Mouse (Mus musculus) hindlimb bud, embryonic 11.5 days (tissue): ENCODE measurements at regions not wholly inside any gene's neighbourhood (a gene's known extent, or its start where the extent isn't known, plus 50 kb on each side); places are given as distances from the start of the nearest gene placed in this dataset.

Experiments
- DNase-seq: peaks from one replicate; pipeline ENCODE4 v3.0.0-alpha.2; 2012; ENCODE audit warnings: low read depth, low spot score; ENCODE audit errors: extremely low spot score

DNA sequence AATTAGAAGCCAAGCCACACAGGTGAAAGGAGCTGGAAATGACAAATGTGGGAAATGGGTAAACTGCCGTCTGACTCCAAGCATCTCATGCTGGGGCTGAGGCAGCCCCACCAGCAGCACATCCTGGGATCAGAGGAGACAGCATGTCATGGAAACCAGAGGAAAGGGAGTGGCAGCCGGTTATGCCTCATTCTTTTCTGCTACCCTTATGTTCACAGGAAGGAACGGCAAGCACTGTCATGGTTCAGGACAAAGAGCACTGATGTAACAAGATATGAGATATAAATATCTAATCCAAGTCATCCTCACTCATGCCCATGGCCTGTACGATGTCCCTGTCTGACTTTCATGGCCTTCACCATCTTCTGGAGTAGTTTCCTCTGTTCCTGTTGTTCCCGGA, 125.2 kb upstream of the Tnfaip3 start:
- no peak for DNase-seq

DNA sequence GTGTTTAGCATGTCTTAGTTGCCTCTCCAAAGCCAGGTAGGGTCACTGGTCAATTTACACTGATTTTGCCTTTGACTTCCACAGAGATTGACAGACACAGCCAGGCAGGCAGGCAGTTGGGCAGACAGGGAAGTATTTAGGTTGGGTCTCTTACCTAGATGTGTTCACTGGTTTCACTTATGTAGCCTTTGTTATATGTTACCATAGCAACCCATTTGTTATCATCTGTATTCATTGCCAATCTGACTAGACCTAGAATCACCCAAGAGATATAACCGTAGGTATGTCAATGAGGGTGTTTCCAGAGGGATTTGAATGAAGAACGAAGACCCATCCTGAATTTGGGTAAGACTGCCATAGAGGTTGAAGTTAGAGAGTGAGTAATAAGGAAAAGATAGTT, 123.8 kb upstream of the Tnfaip3 start:
- no peak for DNase-seq

DNA sequence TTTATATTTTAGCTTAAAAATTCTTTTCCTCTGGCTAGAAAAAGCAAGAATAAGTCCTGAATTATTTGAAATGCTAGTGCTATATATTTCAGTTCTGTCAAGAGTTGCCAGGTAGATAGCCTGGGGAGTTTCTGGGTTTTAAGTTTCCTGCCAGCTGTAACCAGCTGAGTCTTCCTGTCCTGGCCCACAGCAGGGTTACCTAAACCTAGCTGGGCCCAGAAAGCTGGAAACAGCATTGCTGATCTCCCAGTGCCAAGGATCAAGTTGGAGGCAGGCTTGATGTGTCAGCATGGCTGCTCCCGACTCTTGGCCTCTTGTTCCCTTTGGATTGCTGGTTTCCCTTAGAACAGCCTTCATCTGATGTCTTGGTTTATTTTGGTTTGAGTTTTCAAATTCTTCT, 122.8 kb upstream of the Tnfaip3 start:
- no peak for DNase-seq

DNA sequence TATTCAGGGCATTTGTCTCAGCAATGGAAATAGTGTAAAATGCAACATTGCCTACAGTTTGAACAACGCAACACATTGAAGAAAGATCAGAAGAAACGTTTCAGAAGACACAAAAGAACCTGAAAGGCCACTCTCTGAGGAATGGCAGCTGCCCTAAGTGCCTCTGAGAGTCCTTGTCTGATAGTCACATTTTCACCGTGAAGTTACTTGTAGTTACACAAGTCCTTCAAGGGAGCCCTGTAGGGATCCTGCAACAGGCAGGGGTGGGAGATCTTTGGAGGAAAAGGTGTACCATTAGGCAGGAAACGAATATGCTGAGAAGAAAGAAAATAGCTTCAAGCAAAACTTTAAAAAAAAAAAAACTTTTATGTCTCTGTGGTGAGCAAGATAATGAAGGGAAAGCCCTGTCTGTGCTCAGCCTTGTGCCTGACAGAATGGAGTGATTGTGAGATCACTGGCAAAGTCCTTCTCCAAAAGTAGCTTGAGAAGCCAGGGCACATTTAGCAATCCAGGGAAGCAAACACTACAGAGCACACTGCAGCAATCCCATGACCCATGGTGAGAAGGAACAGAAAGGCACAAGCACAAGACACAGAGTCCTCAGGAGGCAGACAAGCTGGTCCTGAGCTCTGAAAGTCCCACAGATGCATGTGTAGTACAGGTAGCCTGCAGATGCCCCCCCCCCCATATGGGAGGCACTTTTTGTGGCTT, 112.3 kb upstream of the Tnfaip3 start:
- DNase-seq, result no peak

DNA sequence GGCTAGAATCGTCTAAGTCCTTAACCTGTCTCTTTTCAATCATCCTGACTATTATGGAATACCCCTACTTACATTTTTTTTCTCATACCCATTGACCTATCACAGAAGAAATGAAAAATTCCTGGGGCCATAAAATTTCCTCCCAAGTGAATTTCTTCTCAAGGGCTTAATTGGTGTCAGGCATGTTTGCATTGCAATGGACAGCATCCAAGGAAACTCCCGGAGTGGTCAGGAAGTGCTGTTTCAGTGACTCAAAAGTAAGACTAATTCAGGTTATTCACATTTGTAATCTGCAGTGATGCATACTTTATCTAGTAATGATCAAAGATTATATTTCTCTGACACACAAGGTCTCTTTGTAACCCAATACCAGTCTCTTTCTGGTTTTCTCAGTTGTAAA, 111.5 kb upstream of the Tnfaip3 start:
- DNase-seq, result no peak

DNA sequence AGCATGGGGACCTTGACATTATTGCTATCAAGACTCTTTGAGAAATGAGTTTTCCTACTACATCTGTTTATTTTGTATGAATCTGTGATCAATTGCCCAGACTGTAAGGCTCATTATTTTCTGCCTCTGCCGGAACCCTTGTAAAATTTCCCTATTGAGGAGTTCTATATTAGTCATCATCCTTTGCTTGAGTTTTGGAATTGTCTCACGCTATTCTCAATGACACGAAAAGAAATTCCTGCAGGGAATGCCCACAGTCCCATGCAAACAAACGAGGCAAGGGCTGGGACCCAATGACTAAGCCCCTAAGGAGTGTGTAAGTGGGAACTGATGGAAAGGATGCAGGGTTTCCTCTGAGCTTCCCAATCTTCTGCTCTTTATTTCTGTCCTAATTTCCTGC, 111.0 kb upstream of the Tnfaip3 start:
- no peak for DNase-seq

DNA sequence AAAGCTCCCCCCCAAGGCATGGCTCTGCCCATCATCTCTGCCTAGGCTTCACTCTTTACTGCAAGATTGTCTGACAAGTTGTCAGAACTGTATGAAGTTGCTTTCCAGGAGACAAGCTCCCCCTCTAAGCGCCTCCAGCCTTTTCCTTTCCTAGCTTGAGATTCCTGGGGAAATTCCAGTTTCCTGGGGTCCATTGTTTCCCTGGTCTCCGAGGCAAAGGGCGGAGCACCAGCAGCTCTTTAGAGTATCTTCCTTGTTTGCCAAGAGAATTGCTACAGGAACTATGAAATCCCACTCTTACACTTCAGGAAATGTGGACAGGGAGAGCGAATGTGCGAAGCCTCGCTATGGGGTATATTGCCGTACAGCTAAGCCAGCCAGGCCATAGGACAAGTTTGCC, 108.2 kb upstream of the Tnfaip3 start:
- DNase-seq, result no peak

DNA sequence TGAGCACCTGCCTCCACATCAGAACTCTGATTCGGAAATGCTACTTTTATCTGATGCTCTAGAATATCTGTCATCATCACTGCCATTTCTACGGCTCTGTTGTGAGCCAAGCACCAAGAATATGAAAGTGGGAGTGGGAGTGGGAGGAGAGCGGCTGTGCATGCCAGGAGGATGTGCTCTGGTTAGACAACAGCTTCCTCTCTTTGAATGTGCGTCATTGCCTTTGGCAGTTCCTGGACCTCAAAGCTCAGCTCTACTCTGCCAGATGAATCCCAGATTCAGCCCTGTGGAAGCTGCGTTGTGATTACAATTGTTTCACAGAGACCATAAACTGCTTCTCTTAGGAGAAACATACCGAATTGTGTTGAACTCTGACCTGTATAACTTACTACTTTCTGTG, 106.8 kb upstream of the Tnfaip3 start:
- no peak for DNase-seq

DNA sequence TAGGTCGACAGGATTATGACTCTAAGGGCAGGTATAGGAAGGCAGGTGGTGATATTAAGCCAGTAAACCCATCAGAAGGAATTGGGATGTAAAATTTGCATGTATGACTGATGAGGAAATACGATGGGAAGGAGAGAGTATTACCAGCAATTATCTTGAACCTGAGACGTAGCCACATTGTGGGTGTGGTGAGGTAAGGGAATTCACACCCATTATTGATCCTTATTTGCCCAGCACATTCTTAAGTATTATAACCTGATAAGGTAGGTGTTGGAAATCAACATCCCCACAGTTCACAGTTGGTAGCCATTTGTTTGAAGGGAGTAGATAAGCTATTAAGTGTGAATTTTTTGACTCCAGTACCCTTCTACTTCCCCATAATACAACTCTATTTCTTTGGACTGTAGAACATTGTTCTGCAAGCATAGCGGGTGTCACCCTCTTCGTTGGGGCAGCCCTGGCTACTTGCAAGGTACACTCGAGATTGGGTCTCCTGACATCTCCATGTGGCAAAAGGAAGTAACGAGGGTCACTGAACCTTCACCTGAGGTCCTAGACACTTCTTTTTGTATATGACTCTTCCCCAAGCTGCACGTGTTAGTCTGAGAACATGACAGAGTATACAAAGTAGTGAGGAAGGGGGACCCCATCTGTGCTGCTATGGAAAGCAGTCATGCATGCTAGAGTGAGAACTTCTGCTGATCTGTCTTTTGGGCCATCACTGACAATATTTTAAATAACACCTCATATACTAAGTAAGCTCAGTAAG, 104.0 kb upstream of the Tnfaip3 start:
- no peak for DNase-seq

DNA sequence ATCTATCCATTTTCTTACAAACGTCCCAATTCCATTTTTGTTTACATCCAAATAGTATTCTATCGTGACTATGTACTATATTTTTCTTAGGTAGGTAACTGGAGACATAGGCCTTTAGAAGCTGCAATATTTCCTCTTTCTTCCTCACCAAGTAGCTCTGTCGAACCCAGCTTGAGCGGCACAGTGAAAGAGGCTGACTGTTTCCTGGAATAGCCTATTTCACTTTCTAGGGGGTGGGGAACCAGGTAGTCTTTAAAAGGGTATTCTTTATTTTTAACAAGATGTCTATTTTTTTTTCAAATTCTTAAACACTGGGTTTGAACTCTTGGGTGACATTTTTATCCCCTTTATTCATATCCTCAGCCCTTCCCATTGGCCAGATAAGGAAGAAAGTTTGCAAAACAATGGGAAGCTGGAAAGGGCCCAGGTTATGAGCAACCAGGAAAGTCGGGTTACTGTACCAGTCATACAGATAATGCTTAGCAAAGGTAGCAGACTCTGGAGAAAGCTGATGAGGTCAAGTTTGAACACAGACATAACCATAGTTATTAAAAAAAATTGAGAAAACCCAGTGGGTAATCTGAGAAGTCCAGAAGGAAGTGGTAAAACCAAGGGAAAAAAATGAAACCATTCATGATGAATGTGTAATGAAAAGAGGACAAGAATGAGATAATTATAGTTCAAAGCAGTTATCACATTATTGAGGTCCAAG, 103.3 kb upstream of the Tnfaip3 start:
- DNase-seq, result no peak

DNA sequence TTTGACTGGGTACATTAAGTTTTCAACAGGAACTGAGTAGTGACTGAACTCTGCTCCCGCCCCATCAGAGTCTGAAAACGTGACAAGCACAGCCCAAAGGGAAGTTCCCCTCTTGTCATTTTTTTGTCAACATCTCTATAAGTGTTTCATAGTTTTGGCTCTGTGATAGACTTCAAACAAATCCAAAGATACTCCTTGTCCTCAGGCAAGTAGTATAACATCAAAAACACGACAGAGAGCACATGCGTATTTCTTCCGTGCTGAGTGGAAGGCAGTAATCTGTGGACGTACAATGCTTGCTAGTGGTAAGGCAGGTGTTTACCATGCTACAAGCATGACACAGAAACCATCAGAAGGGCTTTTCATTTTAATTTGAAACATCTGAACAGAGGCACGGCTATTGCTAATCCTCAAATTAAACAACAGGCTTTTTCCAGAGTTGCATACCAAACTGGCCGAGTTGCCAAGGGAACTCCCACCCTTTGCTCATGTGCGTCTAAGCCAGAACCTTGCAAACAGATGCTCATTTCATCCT, 101.7 kb upstream of the Tnfaip3 start:
- DNase-seq, result peak; percentile 39

DNA sequence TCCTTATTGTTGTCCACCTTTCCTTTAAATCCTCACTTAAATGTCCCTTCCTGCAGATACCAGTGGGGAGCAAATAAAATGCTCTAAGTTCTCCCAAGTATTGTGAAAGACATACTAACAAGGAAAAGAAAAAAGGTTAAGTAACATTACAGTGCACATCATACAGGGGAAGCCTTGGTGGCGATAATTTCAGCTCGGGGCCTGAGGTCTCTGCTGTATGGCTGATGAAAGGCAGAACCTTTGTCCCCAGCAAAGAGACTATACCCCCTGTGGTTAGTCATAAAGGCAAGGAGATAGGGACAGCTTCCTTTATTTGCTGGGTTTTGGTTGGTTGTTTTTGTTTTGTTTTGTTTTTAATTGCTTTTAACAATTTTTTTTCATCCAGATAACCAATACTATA, 97.0 kb upstream of the Tnfaip3 start:
- DNase-seq, result no peak

DNA sequence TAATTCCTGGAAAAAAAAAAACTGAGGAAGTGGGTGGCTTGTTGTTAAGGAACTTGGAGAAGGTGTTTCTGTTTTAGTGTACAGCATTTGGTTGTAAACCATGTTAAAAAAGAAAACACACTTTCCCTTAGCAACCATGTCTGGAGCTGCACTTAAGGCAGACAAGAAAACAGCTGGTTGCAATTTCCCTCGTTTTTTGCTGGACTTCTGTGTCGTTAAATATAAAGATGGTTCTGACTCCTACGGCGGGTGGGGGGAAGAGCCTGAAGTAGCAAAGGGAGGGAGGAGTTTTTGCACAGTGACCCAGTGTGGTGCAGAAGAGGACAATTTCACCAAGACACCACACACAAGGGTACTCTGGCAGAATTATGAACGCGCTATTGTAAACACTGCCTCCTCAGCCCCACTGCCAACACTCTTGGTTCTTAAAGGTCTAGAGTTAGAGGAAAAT, 89.8 kb upstream of the Tnfaip3 start:
- peak; percentile 68 for DNase-seq

DNA sequence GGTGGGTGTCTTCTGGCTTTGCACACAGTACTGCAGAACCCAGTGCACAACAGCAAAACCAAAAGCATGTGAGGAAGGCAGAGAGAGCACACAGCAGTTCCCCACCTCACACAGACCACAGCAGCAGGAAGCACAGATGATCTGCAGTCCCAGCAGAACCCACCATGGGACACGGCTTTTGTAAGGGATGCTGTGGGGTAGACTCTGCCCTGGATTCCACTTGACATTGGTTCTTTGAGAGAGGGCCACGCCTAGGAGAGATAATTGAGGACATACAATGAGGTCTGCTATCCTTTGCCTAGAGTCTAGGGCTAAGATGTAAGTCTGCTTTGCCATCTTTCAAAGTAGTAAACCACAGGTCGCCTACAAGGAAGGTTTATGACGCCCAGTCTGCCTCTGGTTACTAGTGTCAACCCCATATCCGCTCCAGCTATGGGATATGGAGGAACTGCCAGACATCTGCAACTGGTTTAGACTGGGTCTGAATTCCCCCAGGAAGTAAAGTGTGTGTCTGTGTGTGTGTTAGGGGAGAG, 89.3 kb upstream of the Tnfaip3 start:
- peak; percentile 60 for DNase-seq

DNA sequence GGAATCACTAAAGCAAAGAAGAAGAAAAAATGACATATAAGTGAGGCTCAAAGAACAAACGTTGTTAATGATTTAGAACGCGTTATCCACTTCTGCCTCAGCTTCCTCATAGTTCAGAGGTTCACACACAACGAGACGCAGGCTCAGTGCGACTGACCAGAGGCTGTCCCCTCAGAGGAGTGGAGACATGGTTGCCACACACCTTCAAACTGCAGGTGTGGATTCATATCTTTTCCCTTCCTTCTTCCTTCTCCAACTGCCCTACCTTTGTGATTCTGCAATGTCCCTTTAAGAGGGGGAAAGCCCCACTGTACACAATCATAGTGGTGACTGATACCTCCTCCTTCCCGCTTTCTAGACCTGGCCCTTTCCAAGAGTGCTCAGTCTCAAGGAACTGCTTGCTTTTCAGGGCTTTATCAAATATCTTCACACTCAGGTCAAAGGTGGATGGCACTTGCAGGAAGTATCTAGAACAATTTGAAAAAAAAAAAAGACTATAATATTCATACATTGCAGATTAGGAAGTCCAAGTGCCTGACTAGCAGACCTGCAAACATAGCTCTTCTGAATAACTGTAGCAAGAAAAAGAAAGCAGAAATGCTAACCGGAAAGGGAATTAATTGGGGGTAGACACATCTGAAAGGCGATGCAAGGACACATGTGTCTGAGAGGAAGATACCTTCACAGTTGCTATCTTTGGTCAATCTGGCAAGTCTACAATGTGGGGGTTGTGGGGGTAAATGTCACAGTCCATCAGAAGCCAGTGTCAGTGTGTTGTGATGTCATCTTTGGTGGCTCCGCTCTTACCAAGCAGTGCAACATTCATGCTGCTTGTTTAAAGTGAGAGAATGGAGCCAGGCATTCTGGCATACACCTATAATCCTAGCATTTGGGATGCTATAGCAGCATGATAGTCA, 84.2 kb upstream of the Tnfaip3 start:
- DNase-seq, result no peak

DNA sequence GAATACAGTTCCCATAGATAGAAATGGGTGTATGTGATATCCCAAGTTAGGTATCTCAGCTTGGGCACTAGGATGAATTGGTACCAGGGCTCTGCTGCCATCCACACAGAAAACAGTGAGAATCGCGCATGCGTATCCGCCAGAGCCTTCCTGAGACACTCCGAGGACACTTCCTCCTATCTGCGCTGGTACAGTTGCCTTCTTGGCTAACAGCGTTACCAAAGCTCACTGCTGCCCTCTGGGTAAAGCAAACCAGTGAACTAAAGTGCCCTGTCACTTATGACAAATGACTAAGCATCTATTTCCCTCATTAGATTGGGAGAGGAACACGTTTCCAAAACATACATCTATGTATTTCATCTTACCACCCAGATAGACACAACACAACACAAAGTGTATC, 78.8 kb upstream of the Tnfaip3 start:
- DNase-seq, result no peak

DNA sequence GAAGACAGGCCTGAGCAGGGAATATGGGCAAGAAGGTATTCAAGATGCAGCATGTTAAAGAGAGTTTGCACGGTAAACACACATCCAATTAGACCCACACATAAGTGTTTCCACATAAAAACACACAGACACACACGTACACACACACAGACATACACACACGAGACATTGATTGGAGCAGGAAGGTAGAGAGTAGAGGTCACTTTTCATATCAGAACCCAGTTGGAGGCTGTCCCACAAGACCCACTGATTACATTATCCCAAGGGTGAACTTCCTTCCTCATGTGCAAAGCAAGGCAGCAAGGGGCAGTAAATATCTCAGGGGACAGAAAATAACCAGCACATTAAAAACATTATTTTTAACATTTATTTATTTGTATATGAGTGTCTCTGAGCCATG, 78.2 kb upstream of the Tnfaip3 start:
- no peak for DNase-seq

DNA sequence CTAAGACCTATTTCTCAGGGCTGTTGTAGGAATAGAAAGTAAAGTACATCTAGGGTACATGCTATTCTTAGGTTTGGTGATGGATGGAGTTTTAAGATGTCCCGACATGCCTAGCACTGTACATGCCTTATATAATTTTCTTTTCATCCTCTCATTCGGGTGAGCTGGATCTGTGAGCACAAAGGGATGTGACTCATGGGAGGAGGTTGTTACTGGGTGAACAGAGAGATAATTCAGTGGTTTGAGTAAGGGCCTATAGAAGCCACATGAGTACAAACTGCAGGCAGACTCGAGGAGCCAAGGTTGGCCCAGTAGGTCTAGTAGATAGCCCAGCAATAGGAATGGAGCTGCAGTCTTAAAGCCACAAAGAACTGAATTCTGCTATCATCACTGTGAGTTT, 76.5 kb upstream of the Tnfaip3 start:
- no peak for DNase-seq

DNA sequence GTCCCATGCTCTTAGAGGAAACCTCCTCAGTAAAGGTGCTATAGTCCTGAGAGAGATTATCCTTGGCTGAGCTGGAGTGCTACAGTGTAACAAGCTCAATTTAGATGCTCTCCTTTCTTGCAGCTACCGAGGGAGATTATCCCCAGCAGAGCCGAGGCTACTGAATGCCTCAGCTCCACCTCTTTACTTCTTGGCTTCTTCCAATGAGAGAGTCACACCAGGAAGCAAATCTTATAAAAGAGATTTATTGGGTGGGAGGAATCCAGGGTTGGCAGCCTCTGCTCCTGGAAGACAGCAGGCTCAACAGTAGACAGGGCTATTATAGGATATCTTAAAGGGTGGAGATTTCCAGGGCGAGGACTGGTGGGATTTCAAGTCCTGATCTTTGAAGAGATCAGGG, 75.7 kb upstream of the Tnfaip3 start:
- no peak for DNase-seq

DNA sequence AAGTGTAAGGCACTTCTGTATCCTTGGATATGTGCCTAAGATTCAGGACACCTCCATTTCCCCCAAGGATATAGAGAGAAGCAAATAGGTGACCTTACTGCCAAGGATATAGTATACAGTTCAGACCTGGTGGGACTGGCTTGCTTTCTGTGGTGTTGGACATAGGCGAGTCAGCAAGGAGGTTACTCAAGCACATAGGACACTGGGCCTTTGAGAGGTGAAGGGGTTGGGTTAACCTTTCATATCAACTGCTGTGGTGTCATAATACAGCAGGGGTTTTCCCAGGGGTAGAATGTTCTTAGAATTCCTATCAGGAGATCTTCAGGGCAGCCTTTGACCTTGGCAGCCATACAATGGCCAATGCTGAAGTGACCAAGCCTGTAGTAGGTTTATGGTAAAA, 71.5 kb upstream of the Tnfaip3 start:
- DNase-seq, result no peak
